Mouse (Mus musculus): ENCODE measurements around the gene Sec31a.

GRCm38 (mm10) chr5:100349287-100350215, 66.5 kb downstream of the Sec31a start:
- no peak for TF ChIP-seq GATA1 (IDR thresholded peaks at IDR 0.05; ENCODE audit: borderline replicate concordance, low read length)
- no peak for TF ChIP-seq FLI1 (IDR thresholded peaks at IDR 0.05; ENCODE audit: low read length)
